Mouse (Mus musculus): ENCODE data around the gene Rnase1. TPM values are rescaled to one million over a fixed set of nuclear protein-coding genes. Genes with fewer than 3 reads are reported as not detected.

Gene Rnase1
- polyA plus RNA-seq, 1 experiment = not detected

DNA sequence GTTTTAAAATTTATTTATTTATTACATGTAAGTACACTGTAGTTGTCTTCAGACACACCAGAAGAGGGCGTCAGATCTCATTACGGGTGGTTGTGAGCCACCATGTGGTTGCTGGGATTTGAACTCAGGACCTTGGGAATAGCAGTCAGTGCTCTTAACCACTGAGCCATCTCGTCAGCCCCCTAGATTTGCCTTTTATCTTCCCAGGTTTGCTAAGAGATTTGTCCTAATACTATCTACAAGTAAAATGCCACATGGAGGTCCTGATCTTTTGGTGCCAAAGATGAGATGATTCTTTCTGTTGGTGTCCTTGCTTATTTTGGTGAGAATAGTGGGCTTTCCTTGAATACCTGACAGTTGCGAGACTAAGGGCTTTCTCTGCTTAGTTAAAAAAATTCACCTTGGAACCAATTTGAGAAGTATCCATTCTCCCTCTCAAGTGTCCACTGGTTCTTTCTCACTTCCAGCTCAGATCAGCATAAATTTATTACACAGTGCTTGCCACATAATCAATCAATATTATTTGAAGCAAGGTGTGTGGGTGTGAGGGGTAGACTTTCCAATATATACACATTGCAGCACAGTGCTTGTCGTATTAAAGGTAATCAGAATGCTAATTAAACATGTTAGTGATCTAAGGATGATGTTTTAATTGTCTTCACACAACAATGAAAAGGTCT is 9.6 kb upstream of the Rnase1 start:
- no peak for TF ChIP-seq EP300 (IDR thresholded peaks at IDR 0.05; ENCODE audit: insufficient read depth, low read depth, low read length)
- no peak for TF ChIP-seq POLR2A (IDR thresholded peaks at IDR 0.05; ENCODE audit: insufficient read depth, low read length)
- Histone ChIP-seq H3K9me3 (replicated peaks; ENCODE audit: control insufficient read depth, insufficient read depth, low read length, poor library complexity, severe bottlenecking) (no peaks in the 10 kb centered on the region), H3K36me3 (ENCODE audit: control insufficient read depth, insufficient read depth, low read length, poor library complexity, severe bottlenecking) (no peaks in the 10 kb centered on the region), H3K27ac (ENCODE audit: insufficient read depth, low read length) (no peak overlapping the region), H3K4me1 (ENCODE audit: control insufficient read depth, insufficient read depth, low read length) (no peaks in the 10 kb centered on the region), H3K9ac (ENCODE audit: low read depth, poor library complexity, severe bottlenecking) (no peak overlapping the region), H3K4me3 (ENCODE audit: low read depth, low read length) (no peak overlapping the region), H3K27me3 (ENCODE audit: control insufficient read depth, insufficient read depth, low read length, poor library complexity, severe bottlenecking) (no peaks in the 10 kb centered on the region)

DNA sequence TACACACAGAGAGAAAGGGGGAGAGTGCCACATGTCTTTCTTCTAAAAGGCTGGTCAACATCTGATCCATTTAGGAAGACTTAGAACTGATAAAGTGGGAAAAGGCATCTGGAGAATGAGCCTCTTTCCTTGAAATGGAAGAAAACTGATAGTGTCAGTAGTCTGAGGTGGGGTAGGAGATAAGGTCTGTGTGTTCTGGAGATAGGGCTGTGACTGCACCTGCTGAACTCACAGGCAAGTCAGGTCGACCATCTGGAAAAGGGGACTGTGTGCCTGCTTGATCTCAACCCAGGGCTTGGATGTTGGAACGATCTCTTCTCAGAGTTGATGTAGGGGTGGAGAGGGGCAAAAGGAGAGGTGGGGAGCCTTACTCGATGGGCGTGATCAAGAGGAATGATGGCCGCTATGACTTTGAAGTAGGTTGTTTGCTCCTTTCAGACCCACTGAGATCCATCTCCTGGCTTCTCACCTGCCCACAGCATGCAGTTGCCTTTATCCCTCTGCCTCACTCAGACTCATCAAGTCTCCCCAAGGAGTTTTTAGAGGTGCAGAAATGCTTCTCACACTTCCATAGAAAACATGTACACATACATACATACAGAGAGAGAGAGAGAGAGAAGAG is 5.8 kb upstream of the Rnase1 start:
- Histone ChIP-seq H3K9ac (ENCODE audit: low read depth, poor library complexity, severe bottlenecking) (no peak overlapping the region), H3K4me1 (ENCODE audit: control insufficient read depth, insufficient read depth, low read length) (no peaks in the 10 kb centered on the region), H3K9me3 (replicated peaks; ENCODE audit: control insufficient read depth, insufficient read depth, low read length, poor library complexity, severe bottlenecking) (no peaks in the 10 kb centered on the region), H3K4me3 (ENCODE audit: low read depth, low read length) (no peak overlapping the region), H3K27me3 (ENCODE audit: control insufficient read depth, insufficient read depth, low read length, poor library complexity, severe bottlenecking) (no peaks in the 10 kb centered on the region), H3K36me3 (ENCODE audit: control insufficient read depth, insufficient read depth, low read length, poor library complexity, severe bottlenecking) (no peaks in the 10 kb centered on the region), H3K27ac (ENCODE audit: insufficient read depth, low read length) (no peak overlapping the region)
- TF ChIP-seq EP300 (IDR thresholded peaks at IDR 0.05; ENCODE audit: insufficient read depth, low read depth, low read length) (no peak), CTCF (IDR thresholded peaks at IDR 0.05; ENCODE audit: low read depth, low read length) (no peak), POLR2A (IDR thresholded peaks at IDR 0.05; ENCODE audit: insufficient read depth, low read length) (no peak)

DNA sequence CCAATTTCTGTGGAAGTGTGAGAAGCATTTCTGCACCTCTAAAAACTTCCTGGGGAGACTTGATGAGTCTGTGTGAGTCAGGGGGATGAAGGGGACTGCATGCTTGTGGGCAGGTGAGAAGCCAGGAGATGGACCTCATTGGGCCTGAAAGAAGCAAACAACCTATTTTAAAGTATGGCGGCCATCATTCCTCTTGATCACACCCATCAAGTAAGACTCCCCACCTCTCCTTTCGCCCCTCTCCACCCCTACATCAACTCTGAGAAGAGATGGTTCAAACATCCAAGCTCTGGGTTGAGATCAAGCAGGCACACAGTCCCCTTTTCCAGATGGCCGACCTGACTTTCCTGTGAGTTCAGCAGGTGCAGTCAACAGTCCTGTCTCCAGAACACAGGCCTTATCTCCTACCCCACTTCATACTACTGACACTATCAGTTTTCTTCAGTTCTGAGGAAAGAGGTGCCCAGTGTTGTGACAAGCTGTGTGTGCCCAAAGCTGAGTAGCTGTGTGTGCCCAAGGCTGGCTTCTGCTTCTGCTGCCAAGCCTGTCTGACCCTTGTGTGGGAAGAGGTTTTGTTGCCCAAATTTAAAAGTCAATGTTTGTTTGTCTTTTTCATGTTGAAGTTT is 3.7 kb upstream of the Rnase1 start:
- no peak overlapping the region for H3K4me3 ChIP-seq (ENCODE audit: low read depth, low read length)
- no peaks in the 10 kb centered on the region for H3K27me3 ChIP-seq (ENCODE audit: control insufficient read depth, insufficient read depth, low read length, poor library complexity, severe bottlenecking)
- TF ChIP-seq CTCF (IDR thresholded peaks at IDR 0.05; ENCODE audit: low read depth, low read length) (no peak), POLR2A (IDR thresholded peaks at IDR 0.05; ENCODE audit: insufficient read depth, low read length) (no peak), EP300 (IDR thresholded peaks at IDR 0.05; ENCODE audit: insufficient read depth, low read depth, low read length) (no peak)
- no peak overlapping the region for H3K9ac ChIP-seq (ENCODE audit: low read depth, poor library complexity, severe bottlenecking)
- H3K4me1 ChIP-seq (ENCODE audit: control insufficient read depth, insufficient read depth, low read length) = peaks cover 3% of the 10 kb centered on the region
- no peak overlapping the region for H3K27ac ChIP-seq (ENCODE audit: insufficient read depth, low read length)
- H3K36me3 ChIP-seq (ENCODE audit: control insufficient read depth, insufficient read depth, low read length, poor library complexity, severe bottlenecking) = no peaks in the 10 kb centered on the region
- H3K9me3 ChIP-seq (replicated peaks; ENCODE audit: control insufficient read depth, insufficient read depth, low read length, poor library complexity, severe bottlenecking) = no peaks in the 10 kb centered on the region

DNA sequence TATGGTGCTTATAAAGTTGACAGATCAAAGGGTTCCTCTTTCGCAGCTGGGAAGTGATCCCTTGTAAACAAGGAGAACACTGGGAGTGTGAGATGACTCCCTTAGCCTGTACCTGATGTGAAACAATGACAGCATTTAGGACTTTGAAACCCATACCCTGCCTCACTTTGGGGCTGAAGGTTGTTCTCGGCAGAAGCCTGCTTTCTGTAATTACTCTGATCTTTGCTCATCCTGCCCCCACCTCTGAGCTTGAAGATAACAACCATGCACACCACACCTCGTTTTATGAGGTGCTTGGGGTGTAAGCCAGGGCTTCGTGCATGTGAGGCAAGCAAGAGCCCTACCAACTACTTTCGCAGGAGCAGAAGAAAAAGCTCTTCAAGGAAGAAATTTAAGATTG is 2.6 kb upstream of the Rnase1 start:
- no peaks in the 10 kb centered on the region for H3K36me3 ChIP-seq (ENCODE audit: control insufficient read depth, insufficient read depth, low read length, poor library complexity, severe bottlenecking)
- H3K9ac ChIP-seq (ENCODE audit: low read depth, poor library complexity, severe bottlenecking) = no peak overlapping the region
- H3K4me1 ChIP-seq (ENCODE audit: control insufficient read depth, insufficient read depth, low read length) = peaks cover 3% of the 10 kb centered on the region
- H3K9me3 ChIP-seq (replicated peaks; ENCODE audit: control insufficient read depth, insufficient read depth, low read length, poor library complexity, severe bottlenecking) = no peaks in the 10 kb centered on the region
- no peak overlapping the region for H3K27ac ChIP-seq (ENCODE audit: insufficient read depth, low read length)
- H3K4me3 ChIP-seq (ENCODE audit: low read depth, low read length) = no peak overlapping the region
- no peaks in the 10 kb centered on the region for H3K27me3 ChIP-seq (ENCODE audit: control insufficient read depth, insufficient read depth, low read length, poor library complexity, severe bottlenecking)
- TF ChIP-seq CTCF (IDR thresholded peaks at IDR 0.05; ENCODE audit: low read depth, low read length) = no peak
- no peak for TF ChIP-seq EP300 (IDR thresholded peaks at IDR 0.05; ENCODE audit: insufficient read depth, low read depth, low read length)
- no peak for TF ChIP-seq POLR2A (IDR thresholded peaks at IDR 0.05; ENCODE audit: insufficient read depth, low read length)

DNA sequence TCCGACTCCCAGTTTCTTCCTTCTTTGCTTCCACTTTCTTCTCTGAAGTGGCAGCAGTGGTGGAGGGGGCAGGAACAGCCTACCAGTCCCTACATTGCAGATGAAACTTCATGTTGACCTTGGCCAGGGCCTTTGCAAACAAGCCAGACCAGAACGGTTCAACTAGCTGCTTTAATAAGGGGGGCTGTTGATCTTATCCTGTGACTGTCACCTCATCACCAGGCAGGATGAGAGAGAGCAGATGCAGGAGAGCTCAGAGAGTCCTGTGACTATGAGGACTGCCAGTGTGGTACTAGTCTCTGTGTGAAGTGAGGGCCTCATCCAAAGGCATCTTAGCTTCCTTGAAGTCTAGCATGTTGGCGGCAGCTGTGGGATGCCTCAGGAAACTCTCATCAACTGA is 1.4 kb upstream of the Rnase1 start:
- H3K27me3 ChIP-seq (ENCODE audit: control insufficient read depth, insufficient read depth, low read length, poor library complexity, severe bottlenecking) = no peaks in the 10 kb centered on the region
- H3K9ac ChIP-seq (ENCODE audit: low read depth, poor library complexity, severe bottlenecking) = no peak overlapping the region
- no peak overlapping the region for H3K27ac ChIP-seq (ENCODE audit: insufficient read depth, low read length)
- TF ChIP-seq CTCF (IDR thresholded peaks at IDR 0.05; ENCODE audit: low read depth, low read length) (no peak), POLR2A (IDR thresholded peaks at IDR 0.05; ENCODE audit: insufficient read depth, low read length) (no peak), EP300 (IDR thresholded peaks at IDR 0.05; ENCODE audit: insufficient read depth, low read depth, low read length) (no peak)
- H3K36me3 ChIP-seq (ENCODE audit: control insufficient read depth, insufficient read depth, low read length, poor library complexity, severe bottlenecking) = no peaks in the 10 kb centered on the region
- no peak overlapping the region for H3K4me3 ChIP-seq (ENCODE audit: low read depth, low read length)
- H3K4me1 ChIP-seq (ENCODE audit: control insufficient read depth, insufficient read depth, low read length) = peaks cover 3% of the 10 kb centered on the region
- no peaks in the 10 kb centered on the region for H3K9me3 ChIP-seq (replicated peaks; ENCODE audit: control insufficient read depth, insufficient read depth, low read length, poor library complexity, severe bottlenecking)

DNA sequence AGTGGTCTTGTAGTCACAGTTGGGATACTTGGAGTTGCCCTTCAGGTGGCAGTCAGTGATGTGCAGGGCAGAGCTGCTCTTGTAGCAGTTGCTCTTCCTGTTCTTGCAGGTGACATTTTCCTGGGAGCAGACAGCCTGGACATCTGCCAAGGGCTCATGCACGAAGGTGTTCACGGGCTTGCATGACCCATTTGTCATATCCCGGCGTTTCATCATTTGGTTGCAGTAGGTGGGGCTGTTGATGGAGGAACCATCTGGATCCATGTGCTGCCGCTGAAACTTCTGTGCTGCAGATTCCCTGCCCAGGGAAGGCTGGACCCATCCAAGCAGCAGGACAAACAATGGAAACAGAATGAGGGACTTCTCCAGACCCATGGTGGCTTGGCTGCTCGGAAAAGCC is 1.1 kb downstream of the Rnase1 start:
- Histone ChIP-seq H3K27me3 (ENCODE audit: control insufficient read depth, insufficient read depth, low read length, poor library complexity, severe bottlenecking) (no peaks in the 10 kb centered on the region), H3K4me1 (ENCODE audit: control insufficient read depth, insufficient read depth, low read length) (peaks cover 3% of the 10 kb centered on the region), H3K36me3 (ENCODE audit: control insufficient read depth, insufficient read depth, low read length, poor library complexity, severe bottlenecking) (no peaks in the 10 kb centered on the region), H3K4me3 (ENCODE audit: low read depth, low read length) (no peak overlapping the region), H3K27ac (ENCODE audit: insufficient read depth, low read length) (no peak overlapping the region), H3K9me3 (replicated peaks; ENCODE audit: control insufficient read depth, insufficient read depth, low read length, poor library complexity, severe bottlenecking) (0 out of 2 replicates have a peak, but pooled peaks cover under 1% of the 10 kb centered on the region), H3K9ac (ENCODE audit: low read depth, poor library complexity, severe bottlenecking) (no peak overlapping the region)
- TF ChIP-seq EP300 (IDR thresholded peaks at IDR 0.05; ENCODE audit: insufficient read depth, low read depth, low read length) = no peak
- no peak for TF ChIP-seq CTCF (IDR thresholded peaks at IDR 0.05; ENCODE audit: low read depth, low read length)
- no peak for TF ChIP-seq POLR2A (IDR thresholded peaks at IDR 0.05; ENCODE audit: insufficient read depth, low read length)
